Mouse (Mus musculus): Measurements from ENCODE around the gene Wnt5a. TPM values are rescaled to one million over a fixed set of nuclear protein-coding genes. Genes with fewer than 3 reads are reported as not detected.

Wnt5a gene
- polyA plus RNA-seq, 1 experiment from 2014 or later: 34.9 TPM

DNA sequence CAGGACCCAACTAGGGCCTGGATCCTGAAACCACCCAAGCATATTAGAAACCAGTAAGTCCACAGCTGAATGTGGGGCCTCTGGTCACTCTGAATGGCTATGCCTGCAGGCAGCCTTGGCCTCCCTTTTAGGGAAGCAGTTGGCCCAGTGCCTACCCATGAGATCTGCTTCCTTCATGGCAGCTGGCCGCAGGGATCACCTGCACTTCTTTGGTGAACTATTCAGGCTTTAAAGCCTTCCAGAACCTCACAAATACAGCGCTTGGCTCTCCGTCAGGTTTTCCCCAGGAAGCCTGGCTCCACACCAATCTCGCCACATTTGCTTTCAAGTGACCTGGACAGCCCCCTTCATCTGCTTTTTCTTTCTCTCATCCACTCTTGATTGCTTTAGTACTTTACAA is 31.3 kb downstream of the Wnt5a start:
- H3K36me3 ChIP-seq: no peaks in the 10 kb centered on the region
- no peak overlapping the region for H3K27ac ChIP-seq
- H3K4me1 ChIP-seq: peaks cover 11% of the 10 kb centered on the region
- 77% methylated on average over 4 of the region's 4 CpGs for WGBS
- no peaks in the 10 kb centered on the region for H3K27me3 ChIP-seq (ENCODE audit: insufficient read depth, poor library complexity, severe bottlenecking)
- no peak overlapping the region for H3K4me3 ChIP-seq
- DNase-seq (ENCODE audit: low spot score): no peak
- no peaks in the 10 kb centered on the region for H3K9me3 ChIP-seq

DNA sequence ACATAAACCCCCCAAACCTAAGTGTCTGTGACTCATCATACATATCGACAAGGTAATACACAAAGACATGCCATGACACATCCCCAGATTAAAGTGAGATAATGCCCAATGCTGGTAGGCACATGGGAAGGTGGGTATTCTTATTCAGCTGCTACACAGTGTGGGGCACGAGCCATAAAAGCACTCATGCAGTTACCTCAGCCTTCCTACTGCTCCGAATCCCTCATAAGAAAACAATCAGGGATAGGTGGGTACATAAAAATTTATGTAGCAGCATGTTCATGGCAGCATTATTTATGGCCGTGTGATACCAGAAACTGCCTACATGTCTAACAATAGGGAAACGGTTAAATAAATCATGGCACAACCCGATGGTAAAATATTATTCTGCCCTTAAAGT is 35.0 kb downstream of the Wnt5a start:
- no peaks in the 10 kb centered on the region for H3K27me3 ChIP-seq (ENCODE audit: insufficient read depth, poor library complexity, severe bottlenecking)
- 83% methylated on average over 6 of the region's 6 CpGs for WGBS
- H3K4me1 ChIP-seq: peaks cover 7% of the 10 kb centered on the region; the same call in 1 of the 2 replicates
- H3K9me3 ChIP-seq: no peaks in the 10 kb centered on the region
- H3K4me3 ChIP-seq: no peak overlapping the region
- H3K36me3 ChIP-seq: no peaks in the 10 kb centered on the region
- H3K27ac ChIP-seq: no peak overlapping the region
- no peak for DNase-seq (ENCODE audit: low spot score)

DNA sequence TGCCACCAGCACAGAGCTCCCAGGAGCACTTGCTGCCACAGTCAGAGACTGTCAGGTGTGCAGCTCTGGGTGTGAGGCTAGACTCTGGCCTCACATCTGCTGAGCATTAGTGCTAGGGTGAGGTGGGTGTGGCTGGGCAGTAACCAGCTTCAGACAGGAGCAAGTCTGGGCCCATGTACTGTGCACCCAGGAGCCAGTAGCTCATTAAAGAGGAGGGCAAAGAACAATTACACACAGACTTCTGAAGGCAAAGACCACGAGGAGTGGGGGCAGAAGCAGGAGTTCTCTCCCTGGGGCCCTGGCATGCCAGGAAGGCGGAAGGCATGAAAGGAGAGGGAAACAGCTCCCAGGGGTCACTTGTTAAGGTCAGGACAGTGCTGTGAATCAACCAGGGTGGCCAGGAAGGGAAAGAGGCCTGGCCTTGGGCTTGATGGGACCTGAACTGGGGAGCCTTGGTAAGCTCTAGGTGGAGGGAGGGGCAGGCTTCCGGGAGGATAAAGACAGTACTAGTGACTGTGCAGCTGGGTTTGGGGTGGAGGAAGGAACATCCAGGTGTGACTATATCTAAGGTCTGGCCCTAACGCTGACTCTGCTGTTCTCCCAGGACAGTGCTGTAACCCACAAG is 37.7 kb downstream of the Wnt5a start:
- H3K36me3 ChIP-seq: no peaks in the 10 kb centered on the region
- 60% methylated on average over 4 of the region's 4 CpGs for WGBS
- H3K9me3 ChIP-seq: no peaks in the 10 kb centered on the region
- H3K4me3 ChIP-seq: no peak overlapping the region
- peaks cover 7% of the 10 kb centered on the region; the same call in 1 of the 2 replicates for H3K4me1 ChIP-seq
- no peak overlapping the region for H3K27ac ChIP-seq
- no peaks in the 10 kb centered on the region for H3K27me3 ChIP-seq (ENCODE audit: insufficient read depth, poor library complexity, severe bottlenecking)
- DNase-seq (ENCODE audit: low spot score): no peak

DNA sequence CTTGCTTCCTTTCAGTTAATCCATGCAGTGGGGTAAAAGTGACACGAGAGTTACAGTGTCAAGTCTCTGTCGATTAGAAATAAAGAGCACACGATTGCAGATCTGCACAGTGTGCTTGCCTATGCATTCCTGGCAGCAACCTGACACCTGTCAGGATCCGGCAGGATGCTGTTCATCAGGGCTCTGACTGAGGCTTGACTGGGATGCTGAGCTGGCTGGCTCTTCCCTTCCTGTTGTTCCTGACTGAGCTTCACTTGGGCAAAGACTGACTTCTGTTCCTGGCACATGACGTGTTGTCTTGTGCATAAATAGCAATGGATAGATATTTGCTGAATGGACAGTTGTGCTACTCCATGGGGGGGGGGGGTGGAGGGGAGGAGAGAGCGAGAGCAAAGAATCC is 57.3 kb downstream of the Wnt5a start:
- Histone ChIP-seq H3K27ac (no peak overlapping the region), H3K4me1 (no peaks in the 10 kb centered on the region), H3K4me3 (no peak overlapping the region), H3K9me3 (no peaks in the 10 kb centered on the region), H3K27me3 (ENCODE audit: insufficient read depth, poor library complexity, severe bottlenecking) (no peaks in the 10 kb centered on the region), H3K36me3 (no peaks in the 10 kb centered on the region)
- WGBS: 63% methylated on average over 6 of the region's 6 CpGs
- no peak for DNase-seq (ENCODE audit: low spot score)
